Mouse (Mus musculus) spleen, postnatal 36 days (tissue): ENCODE results near the gene Gm17455.

Experiments
- DNase-seq, 2 experiments: peaks; one replicate each; pipeline ENCODE4 v3.0.0; 2022; ENCODE audit warnings: low spot score in 2 of 2, mixed read lengths in 1 of 2

The Gm17455 gene

DNA sequence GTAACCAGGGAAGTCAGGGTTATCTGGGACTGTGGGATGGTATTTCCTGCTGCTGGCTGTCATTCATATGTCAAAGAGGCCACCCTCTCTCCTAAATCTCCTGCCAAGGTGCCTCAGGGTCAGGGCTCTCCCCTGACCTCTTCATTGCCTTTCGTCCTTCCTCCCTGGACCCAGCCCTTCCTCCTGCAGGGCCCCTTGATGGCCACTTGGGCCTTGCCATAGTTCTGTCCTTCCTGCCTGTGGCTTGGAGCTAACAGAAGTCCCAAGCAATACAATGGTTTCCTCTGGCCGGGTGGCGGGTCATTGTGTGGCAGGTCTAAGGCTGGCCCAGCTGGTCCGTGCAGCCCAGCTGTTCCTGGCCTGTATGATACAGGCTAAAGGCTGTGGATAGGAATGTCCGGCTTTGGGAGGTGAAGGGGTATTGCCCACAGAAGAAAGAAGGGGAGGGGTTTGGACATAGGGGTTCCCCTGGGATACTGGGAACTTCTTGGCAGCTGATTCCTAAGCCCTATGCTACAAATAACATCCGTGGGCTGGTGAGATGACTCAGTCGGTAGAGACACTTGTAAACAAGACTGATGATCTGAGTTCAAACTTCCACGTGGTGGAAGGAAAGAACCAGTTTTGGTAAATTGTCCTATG, 25.5 kb upstream of the Gm17455 start:
- DNase-seq: no peak

GRCm38 (mm10) chr10:60376704-60377103, 22.8 kb upstream of the Gm17455 start:
- no peak for DNase-seq

- DNase-seq: no peak
Observed at GRCm38 (mm10) chr10:60379419-60379957, 20.0 kb upstream of the Gm17455 start.

DNA sequence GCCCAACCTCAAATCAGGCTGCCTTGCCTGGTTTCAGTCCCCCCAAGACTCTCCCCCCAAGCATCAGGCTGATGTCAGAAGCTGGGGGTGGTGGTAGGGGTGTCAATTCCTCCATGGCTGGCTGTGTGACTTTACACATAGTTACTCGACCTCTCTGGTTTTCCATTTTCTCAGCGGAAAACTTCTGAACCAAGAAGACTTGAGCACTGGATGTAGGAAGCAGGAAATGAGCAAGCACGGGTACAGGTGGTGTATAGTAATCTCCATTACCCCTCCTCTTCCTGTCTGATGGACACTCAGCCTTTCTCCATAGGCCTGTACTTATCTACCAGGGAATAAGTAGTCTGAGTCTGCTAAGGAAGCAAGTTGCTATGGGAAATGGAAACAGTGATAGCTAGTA, 19.3 kb upstream of the Gm17455 start:
- DNase-seq: no peak

GRCm38 (mm10) chr10:60381142-60381925, 18.2 kb upstream of the Gm17455 start:
- DNase-seq: peak; percentile 59 to 64

DNA sequence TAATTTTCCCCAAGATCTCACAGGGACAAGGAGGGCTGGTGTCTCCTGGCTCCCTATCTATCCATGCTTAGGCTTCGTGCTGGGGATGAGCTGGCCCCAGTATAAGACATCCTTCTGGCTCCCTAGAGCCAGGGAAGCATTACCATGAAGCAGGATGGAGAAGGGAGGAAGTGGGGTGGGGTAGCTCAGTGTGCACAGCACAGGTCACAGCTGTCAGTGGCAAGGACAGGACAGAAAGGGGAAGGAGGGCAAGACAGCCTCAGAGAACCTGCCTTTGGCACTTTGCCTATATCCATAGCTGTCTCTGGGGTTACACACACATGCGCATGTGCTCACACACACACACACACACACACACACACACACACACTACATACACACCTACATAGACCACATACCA, 11.2 kb upstream of the Gm17455 start:
- DNase-seq: peak; percentile 49 to 57

DNA sequence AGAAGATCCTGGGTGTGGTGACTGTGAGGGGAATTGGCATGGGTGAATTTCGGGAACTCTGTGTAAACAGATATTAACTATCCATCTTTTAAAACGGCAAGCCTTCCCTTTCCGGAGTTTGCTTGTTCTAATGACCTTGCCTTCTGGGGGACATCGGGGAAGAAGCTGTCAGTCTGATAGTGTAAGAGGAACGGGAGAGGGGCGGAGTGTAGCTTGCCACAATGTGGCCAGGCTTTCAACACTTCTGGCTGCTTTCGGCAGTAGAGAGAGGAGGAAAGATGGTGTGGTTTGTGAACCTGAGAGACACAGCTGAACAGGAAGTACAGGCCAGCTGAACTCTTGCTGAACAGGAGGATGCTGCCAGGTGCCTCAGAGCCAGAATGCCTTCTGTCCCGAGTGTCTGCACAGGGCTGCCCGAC, 10.1 kb upstream of the Gm17455 start:
- DNase-seq: peak; percentile 77 to 83

DNA sequence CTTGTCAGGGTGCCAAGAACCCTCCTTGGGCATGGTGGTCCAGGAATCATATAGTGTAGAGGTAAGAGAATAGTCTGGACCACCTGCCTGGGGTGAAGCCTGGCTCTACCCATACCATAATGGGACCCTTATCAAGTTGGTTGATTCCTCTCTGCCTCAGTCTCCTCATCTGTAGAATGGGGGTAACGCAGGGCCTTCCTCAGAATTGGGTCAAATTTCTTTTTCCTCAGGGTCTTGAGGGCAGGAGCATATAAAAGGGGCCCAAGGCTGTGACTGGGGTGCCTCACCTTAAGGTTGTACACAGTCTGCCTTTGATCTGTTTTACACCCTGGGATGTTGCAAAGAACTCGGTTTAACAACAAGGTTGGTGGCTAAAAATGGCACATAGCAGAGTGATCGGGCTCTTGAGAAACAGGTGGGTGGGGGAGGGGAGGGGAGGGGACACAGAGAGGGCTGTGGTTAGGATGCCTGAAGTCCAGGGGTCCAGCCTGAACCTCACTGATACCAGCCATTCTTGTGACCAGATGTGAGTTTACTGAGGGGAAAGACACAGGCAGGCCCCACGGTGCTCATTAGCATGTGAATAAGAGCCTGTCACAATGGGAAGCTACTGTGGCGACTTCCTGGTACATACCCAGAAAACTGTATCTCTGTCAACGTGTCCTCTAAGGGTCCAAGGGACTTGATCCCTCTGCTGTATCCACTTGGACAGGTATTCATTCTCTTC, 9.2 kb upstream of the Gm17455 start:
- peak in 1 of 2 experiments; percentile 42 for DNase-seq

GRCm38 (mm10) chr10:60390904-60391420, 8.6 kb upstream of the Gm17455 start:
- DNase-seq: no peak

DNA sequence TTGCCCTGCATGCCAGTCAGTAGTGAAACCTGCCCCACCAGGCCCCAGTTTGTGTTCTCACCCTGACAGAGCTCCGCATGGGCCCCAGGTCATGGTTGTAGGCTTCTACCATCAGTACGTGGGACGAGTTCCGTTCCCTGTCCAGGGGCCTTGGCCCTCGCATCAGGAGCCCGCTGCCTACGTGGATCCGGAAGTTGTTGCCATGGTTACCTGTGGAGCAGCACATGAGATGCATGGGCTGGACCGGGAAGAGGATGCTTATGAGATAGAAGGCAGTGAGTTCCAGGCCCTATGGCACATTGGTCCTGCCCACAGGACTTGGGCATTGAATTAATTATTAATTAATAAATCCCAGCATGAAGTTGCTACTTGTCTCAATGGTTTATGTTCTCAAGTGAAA, 7.9 kb upstream of the Gm17455 start:
- no peak for DNase-seq

- no peak for DNase-seq
Observed at GRCm38 (mm10) chr10:60394936-60395335, 4.6 kb upstream of the Gm17455 start.

- DNase-seq: no peak
Observed at GRCm38 (mm10) chr10:60395605-60396004, 3.9 kb upstream of the Gm17455 start.

DNA sequence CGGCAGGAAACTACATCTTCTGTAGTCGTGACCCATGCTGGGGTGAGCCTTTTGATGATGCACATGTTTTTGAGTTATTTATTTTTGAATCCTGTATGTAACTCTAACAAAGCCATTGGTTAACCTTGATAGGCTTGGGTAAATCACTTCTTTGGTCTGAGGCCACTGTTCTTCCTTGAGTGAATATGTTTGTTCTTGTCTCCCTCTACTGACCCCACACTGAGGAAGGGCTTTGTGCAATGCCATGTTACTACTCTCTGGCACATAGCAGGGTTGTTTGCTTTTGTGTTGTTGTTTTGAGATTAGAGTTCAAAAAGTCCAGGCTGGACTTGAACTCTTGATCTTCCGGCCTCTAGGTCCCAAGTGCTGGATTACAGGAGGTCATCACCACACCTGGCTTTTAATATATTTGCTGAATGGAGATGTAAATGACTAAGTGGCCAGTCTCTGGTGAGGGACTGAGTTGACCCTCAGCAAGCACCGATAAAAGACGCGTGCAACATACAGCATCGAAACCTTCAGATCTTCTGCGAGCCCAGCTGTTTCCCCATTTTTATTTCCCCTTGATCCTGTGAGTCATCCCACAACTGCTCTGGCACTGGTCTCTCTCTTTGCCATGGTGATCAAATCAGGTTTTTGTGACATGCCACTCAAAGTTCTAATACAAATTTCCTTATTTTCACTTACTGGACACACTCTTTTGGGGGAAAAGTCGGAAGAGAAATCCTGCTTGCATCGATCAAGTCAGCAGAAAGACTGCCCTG, 1.3 kb upstream of the Gm17455 start:
- peak in 1 of 2 experiments; percentile 37 for DNase-seq

GRCm38 (mm10) chr10:60400507-60401295, 1.2 kb downstream of the Gm17455 start:
- DNase-seq: no peak

- no peak for DNase-seq
Observed at GRCm38 (mm10) chr10:60405460-60406177, 6.1 kb downstream of the Gm17455 start.

GRCm38 (mm10) chr10:60407831-60408230, 8.3 kb downstream of the Gm17455 start:
- peak; percentile 52 to 56 for DNase-seq

DNA sequence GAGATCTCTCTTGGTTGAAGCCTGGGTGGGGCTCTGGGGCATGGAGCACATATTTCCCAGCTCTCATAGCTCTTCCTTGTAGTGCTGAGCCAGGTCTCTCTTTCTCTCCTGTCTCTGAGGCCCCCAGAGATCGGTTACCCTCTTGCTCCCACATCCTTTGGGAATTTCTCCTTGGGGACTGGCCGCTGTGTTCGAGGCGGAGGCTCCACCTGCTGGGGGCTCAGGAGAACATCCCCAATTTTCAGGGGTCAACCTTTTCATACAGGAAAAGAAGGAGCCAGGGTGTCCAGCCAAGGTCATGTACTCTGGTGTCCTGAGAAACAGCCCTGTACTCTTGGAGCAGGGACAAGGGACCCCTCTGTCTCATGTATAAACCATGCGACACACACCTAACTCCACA, 12.3 kb downstream of the Gm17455 start:
- DNase-seq: no peak

DNA sequence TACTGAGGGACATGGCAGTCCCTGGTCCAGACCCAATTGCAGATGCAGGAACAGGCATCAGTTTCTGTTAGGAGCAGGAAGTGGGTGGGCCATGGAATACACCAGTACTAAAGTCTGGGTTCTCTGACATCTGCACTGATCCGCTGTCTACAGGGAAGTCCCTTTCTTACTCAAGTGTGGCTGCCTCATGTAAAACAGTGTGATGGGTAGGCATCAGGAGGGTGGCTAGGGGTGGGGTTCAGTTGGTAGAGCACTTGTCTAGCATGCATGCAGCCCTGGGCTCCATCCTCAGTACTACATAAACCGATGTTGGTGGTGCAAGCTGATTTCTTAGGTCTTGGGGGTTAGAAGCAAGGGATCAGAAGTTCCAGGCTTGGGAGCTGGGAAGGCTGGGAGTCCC, 14.2 kb downstream of the Gm17455 start:
- DNase-seq: peak; percentile 73 to 75

DNA sequence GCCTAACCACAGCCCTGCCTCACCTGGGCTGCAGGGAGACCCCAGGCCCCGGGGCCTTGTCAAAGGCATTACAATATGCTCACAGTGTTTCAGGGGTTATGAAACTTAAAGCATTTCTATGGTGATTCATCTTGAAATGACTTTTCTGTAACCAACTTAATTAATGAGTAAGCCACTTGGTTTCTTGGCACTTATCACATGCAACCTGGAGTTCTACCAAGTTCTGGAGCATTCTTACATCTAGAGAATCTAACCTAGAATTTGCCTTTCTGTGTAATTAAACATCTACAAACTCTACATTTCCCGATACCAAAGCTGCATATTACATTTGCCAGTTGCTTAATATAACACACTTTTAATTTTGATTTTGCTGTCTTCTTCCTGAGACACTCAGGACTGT, 17.5 kb downstream of the Gm17455 start:
- DNase-seq: no peak

DNA sequence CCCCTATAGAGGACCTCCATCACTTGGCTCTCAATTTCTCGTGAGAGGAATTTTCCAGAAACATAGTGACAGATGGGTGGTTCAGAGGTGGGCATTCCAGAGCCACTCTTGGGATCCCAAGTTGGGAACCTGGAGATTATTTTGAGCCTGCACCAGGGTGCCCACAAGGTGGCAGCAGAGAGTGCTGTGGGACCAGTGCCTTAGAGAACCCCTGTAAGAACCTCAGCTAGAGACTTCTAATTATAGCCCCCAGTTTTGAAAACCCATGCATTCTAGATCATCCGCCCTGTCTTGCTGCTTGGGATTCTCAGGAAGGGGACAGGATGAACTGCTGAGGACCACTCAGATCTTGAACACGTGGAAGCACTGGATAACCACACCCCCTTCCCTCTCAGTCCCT, 18.6 kb downstream of the Gm17455 start:
- DNase-seq: peak; percentile 20 to 30
